Mouse (Mus musculus) bone marrow, adult 2 months (tissue): ENCODE measurements around the gene Gm49027.

Source experiments
- CTCF ChIP-seq: fragments of 200-500 bp; IDR thresholded peaks from 2 replicates; pipeline ENCODE4 v1.5.1; 2011; ENCODE audit warnings: low read length, control low read depth; ENCODE audit not compliant: control insufficient read depth, insufficient read depth
- POLR2A ChIP-seq: fragments of 200-500 bp; IDR thresholded peaks from 2 replicates; pipeline ENCODE4 v1.6.1; 2011; ENCODE audit warnings: low read depth, mild to moderate bottlenecking, control low read depth, low read length, borderline replicate concordance; ENCODE audit not compliant: control insufficient read depth

DNA sequence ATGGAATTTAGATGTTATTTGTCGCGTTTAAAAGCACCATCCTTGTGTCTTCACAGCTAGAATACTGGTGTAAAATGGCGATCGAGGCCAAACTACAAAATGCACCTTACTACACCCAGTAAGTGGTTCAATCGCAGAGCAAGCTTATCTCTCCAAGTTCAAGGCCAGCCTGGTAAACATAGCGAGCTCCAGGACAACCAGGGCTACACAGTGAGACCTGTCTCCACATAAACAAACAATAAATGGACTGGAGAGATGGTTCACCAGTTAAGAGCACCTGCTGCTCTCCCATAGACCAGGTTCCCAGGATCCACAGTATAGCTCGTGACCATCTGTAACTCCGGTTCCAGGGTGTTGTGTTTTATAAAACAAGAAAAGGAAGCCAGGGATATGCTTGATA, 48.1 kb upstream of the Gm49027 start:
- TF ChIP-seq CTCF (no peak), POLR2A (no peak)
